Mouse (Mus musculus) c-Kit-positive CD71-negative TER-119-negative erythroid progenitor cells, embryonic 14.5 days (primary cell): Measurements from ENCODE around the gene Zbed6.

Source experiments
- DNase-seq: peaks from one replicate; pipeline ENCODE4 v3.0.0-alpha.2; 2013; ENCODE audit warnings: low read depth

Gene Zbed6

DNA sequence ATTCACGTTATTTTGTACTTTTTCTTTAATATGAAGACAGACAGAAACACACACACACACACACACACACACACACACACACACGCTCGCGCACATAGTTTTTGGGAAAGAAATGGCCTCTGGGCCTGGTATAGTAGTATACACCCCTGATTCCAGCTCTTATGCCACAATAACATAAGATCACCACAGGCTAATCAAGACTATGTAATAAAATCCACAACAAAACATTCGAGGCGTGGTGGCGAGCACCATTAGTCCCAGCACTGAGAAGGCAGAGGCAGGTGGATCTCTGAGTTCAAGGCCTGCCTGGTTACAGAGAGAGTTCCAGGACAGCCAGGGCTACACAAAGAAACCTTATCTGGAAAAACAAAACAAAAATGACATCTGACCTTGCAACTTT, 2.3 kb upstream of the Zbed6 start:
- no peak for DNase-seq

DNA sequence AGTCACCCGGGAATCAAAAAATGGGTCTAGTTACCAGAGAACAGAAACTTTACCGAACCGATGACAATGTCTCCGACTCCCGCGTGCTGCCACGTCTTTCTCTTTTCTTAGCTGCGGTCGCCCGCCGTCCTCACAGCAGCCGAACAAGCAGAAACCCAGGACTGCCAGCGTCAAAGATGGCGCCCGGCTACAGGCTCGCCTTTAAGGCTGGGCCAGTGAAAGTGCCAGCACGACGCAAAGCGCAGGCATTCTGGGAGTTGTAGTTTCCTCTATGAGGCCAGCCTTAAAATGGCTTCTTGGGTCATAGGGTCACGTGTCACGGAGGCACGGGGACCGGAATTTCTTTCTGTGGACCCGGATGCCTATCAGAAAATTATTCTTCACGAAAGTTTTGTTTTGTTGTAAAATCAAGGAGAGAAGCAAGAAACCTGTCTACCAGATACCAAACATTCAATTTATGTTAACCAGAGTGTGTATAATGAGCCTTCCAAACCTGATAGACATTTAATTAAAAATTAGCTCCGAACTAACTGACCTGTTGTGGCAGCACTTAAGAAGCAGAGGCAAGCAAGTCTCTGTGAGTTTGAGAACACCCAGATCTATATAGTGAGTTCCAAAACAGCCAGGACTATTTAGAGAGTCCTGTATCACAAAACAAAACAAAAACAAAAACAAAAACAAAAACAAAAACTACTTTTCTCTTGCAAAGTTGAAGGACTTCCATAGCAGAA, 683 bp upstream of the Zbed6 start, which contains the start of gene Gm38394:
Gene Gm38394, minus strand, starts transcription at position 116 of the 731 bp plus-strand sequence.
- peak; percentile 91 for DNase-seq

DNA sequence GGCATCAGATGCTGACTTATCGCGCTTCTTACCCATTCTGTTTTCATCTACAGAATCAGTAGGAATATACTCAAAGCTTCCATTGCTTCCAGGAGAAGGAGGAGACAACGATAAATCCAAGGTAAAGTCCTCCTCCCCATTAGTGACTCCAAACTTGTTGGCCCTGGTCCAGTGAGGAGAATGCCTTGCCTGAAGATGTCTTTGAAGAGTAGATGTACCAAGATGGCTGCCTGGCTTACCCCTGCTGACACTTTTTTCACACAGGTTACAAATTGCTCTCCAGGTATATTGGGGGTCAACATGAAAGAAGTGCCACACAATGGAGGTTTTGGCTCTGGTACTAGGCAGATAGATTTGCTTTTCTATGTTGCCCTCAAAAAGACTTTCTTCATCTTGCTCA, 1.8 kb downstream of the Zbed6 start:
- no peak for DNase-seq

DNA sequence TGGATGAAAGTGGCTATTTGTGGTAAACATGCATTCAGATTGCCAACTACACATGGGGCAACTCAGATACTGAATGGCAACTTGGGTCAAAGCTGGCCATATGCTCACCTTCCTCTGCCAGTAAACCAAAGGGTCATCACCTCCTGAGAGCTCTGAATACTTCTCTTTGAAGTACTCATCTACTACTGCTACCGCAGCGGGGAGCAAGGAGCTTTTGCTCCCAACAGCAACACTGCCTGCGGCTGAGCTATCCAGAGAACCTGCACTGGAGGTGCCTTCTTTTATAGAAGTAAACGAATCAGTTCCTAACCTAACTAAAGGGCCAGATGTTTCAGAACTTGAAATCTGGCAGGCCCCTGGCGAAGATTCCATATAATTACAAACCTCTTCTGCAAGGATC, 3.9 kb downstream of the Zbed6 start:
- DNase-seq = no peak

DNA sequence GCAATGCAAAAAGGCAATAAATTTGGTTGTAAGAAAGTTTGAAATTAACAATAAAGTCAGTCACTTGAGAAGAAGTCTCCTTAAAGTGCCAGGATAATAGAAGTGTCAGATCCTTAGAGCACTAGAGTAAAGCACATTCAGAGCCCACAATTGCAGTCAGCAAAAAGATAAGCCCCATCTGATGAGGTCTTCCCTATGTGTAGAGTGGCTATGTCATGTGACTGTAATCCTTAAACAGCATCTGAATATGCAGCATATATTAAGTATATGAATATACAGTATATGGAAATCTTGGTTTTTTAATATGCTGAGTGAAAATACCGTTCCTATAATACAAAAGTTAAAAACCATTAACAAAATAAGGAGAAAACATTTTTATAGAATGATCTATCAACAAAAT, 7.7 kb downstream of the Zbed6 start:
- DNase-seq = no peak

- no peak for DNase-seq
Observed at GRCm38 (mm10) chr1:133650288-133651055, 10.2 kb downstream of the Zbed6 start.

GRCm38 (mm10) chr1:133645652-133646051, 15.0 kb downstream of the Zbed6 start:
- no peak for DNase-seq

GRCm38 (mm10) chr1:133641163-133641562, 19.5 kb downstream of the Zbed6 start:
- no peak for DNase-seq

GRCm38 (mm10) chr1:133638517-133638916, 22.2 kb downstream of the Zbed6 start:
- no peak for DNase-seq

DNA sequence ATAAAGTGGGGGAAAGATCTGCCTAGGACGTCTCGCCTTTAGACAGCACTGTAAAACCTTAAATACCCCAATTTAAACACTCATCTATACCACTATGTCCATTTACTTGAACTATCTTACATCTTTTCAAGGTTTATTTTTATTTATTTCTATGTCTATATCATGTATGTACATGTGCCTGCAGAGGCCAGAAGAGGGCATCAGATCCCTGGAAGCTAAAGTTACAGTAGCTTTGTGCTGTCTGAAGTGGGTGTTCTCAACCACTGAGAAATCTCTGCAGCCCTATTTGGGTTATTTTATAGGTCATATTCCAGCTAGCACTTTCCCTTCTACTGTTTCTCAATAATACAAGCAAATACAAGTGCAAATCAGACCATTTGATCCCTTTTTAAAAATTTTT, 28.5 kb downstream of the Zbed6 start:
- DNase-seq = no peak

DNA sequence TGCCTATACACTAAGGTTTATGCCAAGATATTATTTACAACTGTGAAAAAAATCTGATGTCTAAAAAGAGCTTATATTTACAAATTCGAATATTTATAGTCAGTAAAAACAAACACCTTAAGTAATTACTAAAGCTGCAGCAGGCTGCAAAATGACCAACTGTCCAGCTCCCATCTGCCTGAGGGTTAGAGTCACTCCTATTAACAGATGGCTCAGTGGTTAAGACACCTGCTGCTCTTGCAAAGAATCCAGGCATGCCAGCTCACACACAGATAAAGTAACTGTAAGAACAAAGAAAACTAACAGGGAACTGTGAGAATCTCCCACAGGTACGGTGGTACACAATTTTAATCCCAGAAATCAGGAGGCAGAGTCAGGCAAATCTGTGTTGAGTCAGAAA, 35.6 kb downstream of the Zbed6 start:
- no peak for DNase-seq

DNA sequence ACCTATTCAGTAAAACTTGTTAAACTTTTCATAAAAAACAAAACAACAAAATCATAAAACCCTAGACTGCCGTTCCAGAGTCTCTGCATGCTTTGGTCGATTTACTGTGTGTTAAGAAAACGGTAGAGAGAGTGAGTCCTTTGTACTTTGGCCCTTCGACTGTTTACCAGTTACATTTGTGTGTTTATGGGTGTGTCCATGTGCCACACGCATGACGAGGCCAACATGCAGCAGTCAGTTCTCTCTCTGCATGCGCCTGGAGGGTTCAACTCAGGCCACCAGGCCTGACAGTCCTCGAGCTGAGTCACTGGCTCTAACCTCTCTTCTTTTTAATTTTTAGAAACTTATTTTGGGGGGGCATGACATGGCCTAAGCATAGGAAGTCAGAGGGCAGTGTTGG, 42.4 kb downstream of the Zbed6 start:
- DNase-seq = no peak

- no peak for DNase-seq
Observed at GRCm38 (mm10) chr1:133617908-133618307, 42.8 kb downstream of the Zbed6 start.

DNA sequence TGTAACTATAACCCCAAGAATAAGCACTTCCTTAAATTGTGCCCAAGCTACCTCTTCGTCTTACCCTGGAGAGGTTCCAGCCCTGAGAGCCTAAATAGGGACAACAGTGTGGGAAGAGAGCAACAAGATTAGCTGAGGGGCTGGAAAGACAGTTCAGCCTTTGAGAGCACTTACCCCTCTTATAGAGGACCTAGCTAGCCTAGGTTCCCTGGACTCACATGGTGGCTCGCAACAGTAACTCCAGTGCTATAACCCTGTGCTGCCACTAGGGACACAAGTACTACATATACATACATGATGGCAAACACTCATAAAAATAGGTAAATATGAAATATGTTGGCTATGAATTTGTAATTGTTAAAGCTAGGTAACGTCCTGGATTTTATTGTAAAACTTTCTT, 46.9 kb downstream of the Zbed6 start:
- peak; percentile 30 for DNase-seq

DNA sequence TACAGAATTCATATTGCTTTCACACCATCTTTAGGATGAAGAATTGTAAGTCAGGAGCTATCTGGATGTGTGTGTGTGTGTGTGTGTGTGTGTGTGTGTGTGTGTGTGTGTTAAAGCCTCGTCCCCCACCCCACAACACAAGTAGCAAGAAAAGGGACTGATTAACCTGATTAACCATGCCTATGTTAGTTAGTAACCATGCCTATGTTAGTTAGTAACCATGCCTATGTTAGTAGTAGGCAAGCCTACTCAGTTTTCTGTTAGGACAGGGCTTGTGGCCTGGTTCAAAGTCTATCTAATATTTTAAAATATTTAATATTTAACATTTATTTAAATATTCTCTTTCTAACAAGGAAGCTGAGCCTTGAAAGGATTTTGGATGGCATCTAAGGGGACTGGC, 49.2 kb downstream of the Zbed6 start:
- DNase-seq = no peak

GRCm38 (mm10) chr1:133610601-133611000, 50.1 kb downstream of the Zbed6 start:
- DNase-seq = no peak

DNA sequence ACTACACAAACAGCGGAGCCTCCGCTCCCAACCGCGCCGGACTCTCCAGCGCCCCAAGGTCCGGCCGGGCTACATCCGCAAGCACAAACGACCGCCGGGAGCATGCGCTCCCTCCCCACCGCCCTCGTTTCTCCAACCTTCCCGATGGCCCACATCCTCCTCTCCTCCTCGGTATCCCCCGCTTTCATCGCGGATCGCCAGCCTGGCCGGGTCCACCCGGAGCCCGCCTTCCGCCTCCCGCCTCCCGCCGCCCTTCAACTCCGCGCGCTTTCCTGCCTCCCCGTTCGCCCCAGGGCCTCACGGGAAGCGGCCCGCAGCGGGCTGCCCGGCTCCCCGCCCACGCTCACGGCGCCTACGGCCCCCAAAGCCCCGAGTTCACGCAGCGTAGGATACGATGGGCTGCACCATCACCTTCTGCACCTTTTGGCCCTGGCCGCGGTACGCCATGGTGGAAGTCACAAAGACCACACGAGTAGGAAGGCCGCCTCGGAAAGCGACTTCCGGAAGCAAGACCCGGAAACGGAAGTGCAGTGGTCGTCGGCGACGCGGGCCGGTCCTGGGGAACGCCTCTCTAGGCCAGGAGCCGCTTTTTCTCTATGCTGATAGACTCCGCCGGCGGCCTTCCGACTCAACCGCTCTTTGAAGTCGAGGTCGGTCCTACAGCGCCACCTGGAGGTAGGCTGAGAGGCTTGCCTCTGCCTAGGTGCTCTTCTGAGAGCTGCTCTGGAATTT, 50.7 kb downstream of the Zbed6 start, which contains the start of gene Snrpe:
Gene Snrpe, minus strand, starts transcription at position 521 of the 732 bp plus-strand sequence.
- DNase-seq = peak; percentile 98
